Mouse (Mus musculus) inflammation-experienced regulatory T-cells, adult 6 months (primary cell): ENCODE data around the gene Dcpp3. TPM values are rescaled to one million over a fixed set of nuclear protein-coding genes. Genes with fewer than 3 reads are reported as not detected.

Experiments
- polyA plus RNA-seq, 3 experiments: library from polyadenylated mRNA; unstranded; fragments of 100-300 nt; shearing (Covaris generic); gene quantifications; one replicate each; pipeline ENCODE4 v1.2.1; 2017

The Dcpp3 gene
- polyA plus RNA-seq, 3 experiments from 2014 or later, result not detected

Other genes with a start within 250 kb of the Dcpp3 start
- gene Hcfc1r1, start 243.9 kb upstream of the Dcpp3 start, polyA plus RNA-seq, result 10 to 100 TPM; 62.6 to 79.5 (median 70.7) TPM
- gene Thoc6, start 243.6 kb upstream of the Dcpp3 start, polyA plus RNA-seq, result 10 to 100 TPM; 27.1 to 36.7 (median 27.5) TPM
- gene Tnfrsf12a, start 240.0 kb upstream of the Dcpp3 start, polyA plus RNA-seq, result 1 to 10 TPM; 3.7 to 6.5 (median 4.6) TPM
- not detected for gene Cldn6, start 238.2 kb upstream of the Dcpp3 start, polyA plus RNA-seq
- gene Cldn9, start 233.4 kb upstream of the Dcpp3 start, polyA plus RNA-seq, result not detected
- gene 1520401A03Rik, start 194.7 kb upstream of the Dcpp3 start, polyA plus RNA-seq, result not detected
- 10 to 100 TPM in 2 of 3 experiments, 1 to 10 TPM in 1; 7.5 to 18.5 (median 11.3) TPM for gene Pkmyt1, start 191.1 kb upstream of the Dcpp3 start, polyA plus RNA-seq
- gene Paqr4, start 176.6 kb upstream of the Dcpp3 start, polyA plus RNA-seq, result 1 to 10 TPM; 1.3 to 7.2 (median 2.5) TPM
- gene Kremen2, start 171.6 kb upstream of the Dcpp3 start, polyA plus RNA-seq, result 1 to 10 TPM in 2 of 3 experiments, under 1 TPM in 1; 0.78 to 3.2 (median 1.1) TPM
- gene Flywch1, start 145.9 kb upstream of the Dcpp3 start, polyA plus RNA-seq, result 10 to 100 TPM; 13.2 to 15.6 (median 13.7) TPM
- gene Flywch2, start 131.4 kb upstream of the Dcpp3 start, polyA plus RNA-seq, result 1 to 10 TPM; 1.3 to 3.1 (median 2.3) TPM
- 100 to 1,000 TPM; 271 to 328 (median 302) TPM for gene Srrm2, start 126.9 kb upstream of the Dcpp3 start, polyA plus RNA-seq
- gene Elob, start 88.3 kb upstream of the Dcpp3 start, polyA plus RNA-seq, result 100 to 1,000 TPM; 674 to 762 (median 707) TPM
- 1 to 10 TPM in 2 of 3 experiments, not detected in 1; 1.3 to 1.6 TPM for gene Prss33, start 81.4 kb upstream of the Dcpp3 start, polyA plus RNA-seq
- 1 to 10 TPM in 1 of 3 experiments, under 1 TPM in 1, not detected in 1; 0.34 to 1.1 TPM for gene Prss32, start 73.6 kb upstream of the Dcpp3 start, polyA plus RNA-seq
- gene Prss41, start 73.3 kb upstream of the Dcpp3 start, polyA plus RNA-seq, result 10 to 100 TPM in 2 of 3 experiments, 1 to 10 TPM in 1; 3.9 to 19.1 (median 13.6) TPM
- not detected for gene Prss21, start 49.4 kb upstream of the Dcpp3 start, polyA plus RNA-seq
- gene Dcpp1, start 36.6 kb upstream of the Dcpp3 start, polyA plus RNA-seq, result not detected
- gene Dcpp2, start 36.6 kb upstream of the Dcpp3 start, polyA plus RNA-seq, result not detected
- not detected for gene Sbp, start 24.2 kb downstream of the Dcpp3 start, polyA plus RNA-seq
- not detected for gene Sbpl, start 37.8 kb downstream of the Dcpp3 start, polyA plus RNA-seq
- gene Prss30, start 63.1 kb downstream of the Dcpp3 start, polyA plus RNA-seq, result 1 to 10 TPM in 1 of 3 experiments, not detected in 2; 2.4 TPM
- not detected for gene Prss22, start 80.6 kb downstream of the Dcpp3 start, polyA plus RNA-seq
- gene Prss27, start 120.7 kb downstream of the Dcpp3 start, polyA plus RNA-seq, result under 1 TPM in 1 of 3 experiments, not detected in 2; 0.36 TPM
- gene Kctd5, start 156.0 kb downstream of the Dcpp3 start, polyA plus RNA-seq, result 1 to 10 TPM; 4.3 to 6.5 (median 6.3) TPM
- gene Pdpk1, start 233.5 kb downstream of the Dcpp3 start, polyA plus RNA-seq, result 10 to 100 TPM; 34.1 to 47.4 (median 39.7) TPM
- gene Amdhd2, start 246.3 kb downstream of the Dcpp3 start, polyA plus RNA-seq, result 10 to 100 TPM; 21.6 to 30.0 (median 29.7) TPM